Mouse (Mus musculus) left cerebral cortex, postnatal 36 days (tissue): ENCODE data around the gene Rab31. TPM values are rescaled to one million over a fixed set of nuclear protein-coding genes. Genes with fewer than 3 reads are reported as not detected.

Experiments used
- DNase-seq, 2 experiments: peaks; one replicate each; pipeline ENCODE4 v3.0.0; 2021 to 2022; ENCODE audit warnings: low spot score in 2 of 2, mixed read lengths in 1 of 2
- intact Hi-C: fragments of 180-260 bp; cut with DNase I; formaldehyde crosslinking; loops from one replicate; pipeline ENCODE4 v1.15.1; 2025
- total RNA-seq, 2 experiments: library from RNA; stranded (reverse); gene quantifications; 2 replicates each; pipeline ENCODE4 v1.2.3; 2021

The Rab31 gene
- 10 to 100 TPM; 62.7 to 65.7 TPM for total RNA-seq

DNA sequence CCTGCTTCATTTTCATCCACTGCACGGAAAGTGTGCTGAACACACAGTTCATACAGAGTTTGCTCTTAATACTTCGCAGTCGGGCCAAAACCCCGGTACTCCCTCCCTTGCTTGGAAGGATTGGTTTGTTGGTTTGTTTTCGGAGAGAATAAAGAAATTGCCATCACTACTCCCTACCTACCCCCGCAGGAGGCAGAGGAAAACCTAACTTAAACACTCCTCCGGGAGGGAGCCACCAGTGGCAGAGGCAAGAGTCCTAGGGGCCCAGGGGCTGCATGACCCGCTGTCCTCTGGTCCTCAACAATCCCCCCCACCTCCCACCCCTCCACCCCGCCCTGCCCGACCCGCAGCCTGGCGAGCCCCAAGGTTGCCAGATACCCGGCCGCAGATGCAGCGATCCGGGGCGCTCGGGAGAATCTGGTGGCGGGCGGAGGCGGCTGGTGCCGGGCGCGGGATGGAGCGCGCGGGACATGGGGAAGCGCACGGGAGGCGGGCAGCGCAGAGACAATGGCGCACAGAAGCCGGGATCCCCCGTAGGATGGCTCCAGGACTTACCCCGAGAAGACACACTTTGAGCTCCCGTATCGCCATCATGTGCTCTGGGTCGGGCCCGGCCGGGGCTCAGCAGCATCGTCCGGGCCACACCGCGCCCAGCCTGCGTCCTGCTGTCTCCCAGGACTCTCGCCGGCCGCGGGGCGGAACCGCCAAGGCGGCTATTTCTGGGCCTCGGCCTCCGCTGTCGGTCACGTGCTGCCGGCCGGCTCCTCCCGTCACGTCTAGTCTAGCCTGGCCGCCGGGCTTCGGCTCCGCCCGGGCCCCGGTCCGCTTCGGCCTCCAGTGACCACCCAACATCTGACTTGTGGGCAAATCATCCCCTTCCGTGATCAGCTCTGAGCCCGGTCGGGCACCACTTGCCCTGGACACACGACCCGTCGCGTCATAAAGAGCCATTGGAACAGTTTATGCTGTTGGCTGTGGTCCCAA, at the start of gene Rab31:
Gene Rab31, minus strand, starts transcription at position 802 of the 984 bp plus-strand sequence.
- DNase-seq: peak; percentile 84 to 88
- intact Hi-C loops: loop anchor here (5.0 to 10.0 kb wide), 2 partner anchors 65 to 333 kb away; partner anchors contain the start of gene Ndufv2

DNA sequence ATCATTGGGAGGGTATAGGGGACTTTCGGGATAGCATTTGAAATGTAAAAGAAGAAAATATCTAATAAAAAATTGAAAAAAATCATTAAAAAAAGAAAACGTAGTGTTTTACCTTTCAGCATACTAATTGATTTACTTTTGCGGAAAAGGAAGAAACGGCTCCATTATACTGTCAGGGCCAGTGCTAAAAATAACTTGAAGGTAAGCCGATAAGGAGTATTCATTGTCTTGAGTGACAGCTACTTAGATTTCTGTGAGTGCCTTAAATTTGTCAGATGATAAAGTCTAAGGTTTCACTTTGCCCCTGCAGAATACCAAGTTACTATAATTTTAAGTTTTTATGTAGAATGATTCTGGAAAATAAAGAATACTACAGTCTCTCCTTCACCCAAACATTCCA, 47.6 kb upstream of the Rab31 start:
- DNase-seq: no peak
- intact Hi-C loops: no loop called here

DNA sequence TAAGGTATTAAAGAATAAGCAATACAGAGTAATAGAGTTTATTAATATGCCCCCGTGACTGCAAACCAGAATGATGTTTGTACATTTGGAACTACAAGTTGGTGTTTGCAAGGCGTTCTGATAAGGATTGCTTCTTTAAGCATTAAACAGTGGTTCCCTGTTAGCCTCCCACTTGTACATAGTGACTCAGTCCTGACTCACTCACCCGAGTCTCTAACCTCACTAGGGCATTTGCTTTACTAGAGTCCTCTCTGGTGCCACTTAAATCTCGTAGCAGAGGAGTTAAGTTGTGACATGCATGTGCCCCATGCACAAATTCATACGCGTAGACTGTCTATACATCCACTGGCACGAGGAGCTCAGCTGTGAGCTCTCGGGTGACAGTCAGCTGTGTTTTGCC, 41.2 kb upstream of the Rab31 start:
- intact Hi-C loops: no loop called here
- DNase-seq: no peak

DNA sequence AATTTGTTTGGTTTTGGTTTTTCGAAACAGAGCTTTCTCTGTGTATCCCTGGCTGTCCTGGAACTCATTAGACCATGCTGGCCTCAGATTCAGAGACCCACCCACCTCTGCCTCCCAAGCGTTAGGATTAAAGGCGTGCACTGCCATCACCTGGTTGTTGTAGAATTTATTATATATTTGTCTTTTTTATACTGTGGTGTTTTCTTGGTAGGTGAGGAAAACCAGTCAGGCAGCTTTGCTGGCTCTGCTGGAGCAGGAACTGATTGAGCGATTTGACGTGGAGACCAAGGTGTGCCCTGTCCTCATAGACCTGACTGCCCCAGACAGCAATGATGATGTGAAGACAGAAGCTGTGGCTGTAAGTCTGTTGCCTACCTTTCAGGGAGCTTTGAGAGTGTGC, 38.5 kb upstream of the Rab31 start:
- intact Hi-C loops: no loop called here

DNA sequence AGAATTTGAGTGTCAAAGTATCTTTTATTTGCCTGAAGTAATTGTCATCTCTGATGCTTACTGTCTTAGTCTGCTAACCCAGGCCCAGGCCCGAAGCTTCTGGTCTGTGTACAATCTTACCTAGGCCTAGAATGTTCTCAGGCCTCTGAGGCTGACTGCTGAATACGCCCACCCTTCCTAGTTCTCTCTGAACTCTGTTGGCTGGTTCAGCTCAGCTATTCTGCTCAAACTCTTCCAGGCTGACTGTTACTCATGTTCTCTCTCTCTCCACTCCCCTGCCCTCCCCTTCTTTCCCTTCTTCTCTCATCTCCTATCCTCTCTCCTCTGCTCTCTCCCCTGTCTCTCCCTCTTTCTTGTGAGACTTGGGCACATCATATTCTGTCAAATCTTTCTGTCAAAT, 33.9 kb upstream of the Rab31 start:
- no peak for DNase-seq
- intact Hi-C loops: no loop called here

More for the DNA sequence above, 38.5 kb upstream of the Rab31 start:
- no peak for DNase-seq

DNA sequence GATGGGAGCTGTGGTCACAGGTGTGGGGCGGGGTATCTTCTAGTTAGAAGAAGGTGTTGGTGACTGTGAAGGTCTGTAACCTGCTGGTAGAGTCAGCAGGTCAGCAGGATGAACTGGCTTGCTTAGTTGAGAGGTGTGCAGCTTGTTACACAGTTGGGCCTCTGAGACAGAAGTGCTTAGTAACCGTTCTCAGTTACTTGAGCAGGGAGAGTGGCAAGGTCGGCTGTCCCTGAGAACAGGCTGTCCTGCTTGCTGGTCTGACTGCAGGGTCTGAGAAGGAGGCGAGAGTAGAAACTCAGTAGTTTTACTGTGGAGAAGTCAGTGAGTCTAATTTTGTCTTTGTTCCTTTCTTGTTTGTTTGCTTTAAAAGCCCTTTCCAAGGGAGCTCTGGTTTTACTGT, 33.4 kb upstream of the Rab31 start:
- intact Hi-C loops: no loop called here
- DNase-seq: no peak

DNA sequence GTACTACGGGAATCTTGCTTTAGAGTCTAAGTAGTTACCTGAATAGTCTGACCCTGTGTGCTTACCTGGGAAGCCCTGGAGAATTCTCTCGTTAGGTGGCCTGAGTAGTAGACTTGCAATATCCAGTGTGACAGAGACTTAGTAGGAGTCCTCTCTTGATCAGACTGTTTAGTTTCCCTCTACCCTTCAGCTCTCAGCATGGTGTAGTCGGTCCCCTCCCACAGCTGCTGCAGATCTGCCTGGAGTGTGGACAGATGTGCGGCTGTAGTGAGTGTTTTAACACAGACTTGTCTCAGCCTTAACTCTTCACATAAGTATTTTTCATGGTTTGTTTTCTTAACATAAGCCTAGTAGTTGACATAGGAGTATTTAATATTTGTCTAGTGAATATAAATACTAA, 29.5 kb upstream of the Rab31 start:
- intact Hi-C loops: no loop called here
- no peak for DNase-seq

DNA sequence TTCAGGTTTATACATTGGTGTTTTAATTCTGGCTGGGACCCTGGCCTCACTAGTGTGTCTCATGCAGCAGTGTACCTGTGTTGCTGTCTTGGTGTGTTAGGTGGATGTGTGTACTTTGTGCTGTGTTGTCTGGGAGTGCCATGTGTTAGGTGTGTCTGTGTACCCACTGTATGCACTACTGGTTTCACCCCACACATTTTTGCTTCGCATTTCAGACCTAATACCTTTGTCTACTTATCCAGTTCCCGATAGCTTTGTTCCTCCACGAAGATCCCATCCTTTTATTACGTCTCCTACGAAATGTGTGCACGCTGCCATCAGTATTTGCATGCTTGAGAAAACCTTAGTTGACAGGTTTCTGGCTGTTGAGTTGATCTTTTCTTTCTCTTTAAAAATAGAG, 27.9 kb upstream of the Rab31 start:
- no peak for DNase-seq
- intact Hi-C loops: no loop called here

DNA sequence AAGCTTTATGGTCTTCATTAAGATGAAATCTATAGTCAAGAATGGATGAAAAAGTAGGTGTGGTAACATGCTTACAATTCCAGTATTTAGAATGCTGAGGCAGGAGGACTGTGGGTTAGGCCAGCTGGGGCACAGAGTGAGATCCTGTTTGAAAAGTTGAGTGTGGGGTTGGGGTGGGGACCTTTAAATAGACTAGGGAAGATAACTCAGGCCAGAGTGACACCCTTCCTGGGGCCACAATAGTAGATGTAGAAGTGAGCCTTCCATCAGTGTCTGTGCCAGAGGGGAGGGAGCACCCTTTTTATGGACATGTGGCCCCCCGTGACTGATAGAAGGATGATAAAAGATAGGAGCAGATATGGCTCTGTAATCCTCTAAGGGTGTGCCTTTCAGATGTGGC, 26.8 kb upstream of the Rab31 start:
- intact Hi-C loops: no loop called here

DNA sequence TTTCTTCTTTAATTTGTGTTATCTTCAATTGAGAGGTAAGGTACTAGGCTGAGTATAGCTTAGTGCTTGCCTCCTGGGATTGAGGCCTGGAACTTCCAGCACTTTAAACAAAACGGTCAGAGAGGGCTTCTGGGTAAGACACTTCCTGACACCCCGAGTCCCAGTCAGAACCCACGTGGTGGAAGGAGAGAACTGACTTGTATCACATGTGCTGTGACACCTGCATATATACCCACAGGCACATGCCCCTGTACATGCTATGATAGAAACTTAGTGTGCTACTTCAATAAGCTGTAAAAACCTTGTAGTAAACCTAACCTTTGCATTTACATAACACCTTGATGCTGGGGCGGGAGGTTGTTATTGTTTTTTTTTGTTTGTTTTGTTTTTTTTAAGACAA, 25.9 kb upstream of the Rab31 start:
- intact Hi-C loops: no loop called here
- DNase-seq: no peak

More for the DNA sequence above, 26.8 kb upstream of the Rab31 start:
- DNase-seq: no peak

DNA sequence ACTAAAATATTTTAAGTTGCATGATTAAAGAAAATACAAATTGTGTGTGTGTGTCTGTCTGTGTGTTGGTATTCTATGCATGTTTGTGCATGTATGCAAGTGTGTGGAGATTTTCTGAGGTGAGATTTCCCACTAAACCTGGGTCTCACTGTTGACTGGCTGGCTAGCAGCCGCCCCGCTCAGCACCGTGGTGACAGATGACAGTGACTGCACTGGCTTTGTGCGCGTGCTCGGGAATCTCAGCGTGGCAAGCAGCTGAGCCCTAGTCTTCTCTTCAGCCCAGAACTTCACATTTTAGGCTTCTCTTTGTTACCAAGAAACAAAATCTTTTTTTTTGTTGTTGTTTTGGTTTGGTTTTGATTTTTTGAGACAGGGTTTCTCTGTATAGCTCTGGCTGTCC, 23.5 kb upstream of the Rab31 start:
- no peak for DNase-seq
- intact Hi-C loops: no loop called here

DNA sequence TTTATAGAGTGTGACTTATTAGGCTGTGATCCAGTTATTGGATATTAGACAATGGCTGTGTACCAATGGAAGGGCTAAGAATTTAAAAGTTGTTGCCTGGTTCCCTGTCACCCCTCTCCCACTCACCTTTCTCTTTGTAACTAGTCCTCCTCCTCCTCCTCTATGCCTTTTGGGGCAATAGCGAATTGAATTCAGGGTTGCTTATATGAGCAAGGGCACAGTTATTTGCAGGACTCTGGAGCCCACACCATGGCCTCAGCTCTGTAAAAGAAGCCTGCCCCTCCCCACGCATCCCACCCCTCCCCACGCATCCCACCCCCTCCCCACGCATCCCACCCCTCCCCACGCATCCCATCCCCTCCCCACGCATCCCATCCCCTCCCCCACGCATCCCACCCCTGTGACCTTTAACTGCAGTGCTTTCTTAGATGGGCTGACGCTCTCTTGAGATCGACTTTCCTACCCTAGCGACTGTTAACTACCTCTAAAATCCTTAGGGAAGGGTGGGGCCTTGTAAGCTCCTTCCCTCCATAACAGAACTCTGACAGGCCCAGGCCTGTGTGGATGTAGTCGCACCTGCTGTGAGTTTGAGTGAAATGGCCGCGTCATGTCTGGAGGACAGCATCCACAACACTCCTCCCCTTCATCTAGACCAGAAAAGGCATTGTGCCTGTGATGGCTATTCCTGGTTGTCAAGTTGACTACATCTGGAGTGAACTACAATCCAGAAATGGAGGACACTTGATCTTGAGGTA, 21.7 kb upstream of the Rab31 start:
- intact Hi-C loops: no loop called here

DNA sequence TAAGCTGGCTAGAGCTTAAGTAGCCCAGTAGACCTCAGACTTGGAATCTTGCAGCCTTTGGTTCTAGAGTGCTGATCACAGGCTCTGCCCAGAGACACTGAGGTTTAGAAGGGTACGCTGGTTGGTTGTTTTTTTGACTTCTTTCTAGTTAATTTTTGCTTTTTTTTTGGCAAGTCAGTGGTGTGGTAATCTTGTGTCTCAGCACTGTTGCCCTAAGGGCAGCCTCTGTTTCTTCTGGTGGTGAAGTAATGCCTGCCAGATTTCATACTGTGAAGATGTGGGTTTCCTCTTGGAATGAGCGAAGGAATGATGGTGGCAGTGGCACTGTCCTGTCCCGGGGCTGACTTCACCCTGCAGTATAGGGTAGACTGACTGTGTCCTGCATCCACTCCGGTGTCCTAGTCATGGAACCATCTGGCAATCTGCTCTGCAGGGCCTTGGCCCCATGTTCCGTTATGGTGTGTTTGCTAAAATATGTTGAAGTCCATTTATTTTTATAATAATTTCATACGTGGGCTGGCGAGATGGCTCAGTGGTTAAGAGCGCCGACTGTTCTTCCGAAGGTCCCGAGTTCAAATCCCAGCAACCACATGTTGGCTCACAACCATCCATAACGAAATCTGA, 20.9 kb upstream of the Rab31 start:
- DNase-seq: no peak
- intact Hi-C loops: no loop called here

More for the DNA sequence above, 21.7 kb upstream of the Rab31 start:
- DNase-seq: no peak

DNA sequence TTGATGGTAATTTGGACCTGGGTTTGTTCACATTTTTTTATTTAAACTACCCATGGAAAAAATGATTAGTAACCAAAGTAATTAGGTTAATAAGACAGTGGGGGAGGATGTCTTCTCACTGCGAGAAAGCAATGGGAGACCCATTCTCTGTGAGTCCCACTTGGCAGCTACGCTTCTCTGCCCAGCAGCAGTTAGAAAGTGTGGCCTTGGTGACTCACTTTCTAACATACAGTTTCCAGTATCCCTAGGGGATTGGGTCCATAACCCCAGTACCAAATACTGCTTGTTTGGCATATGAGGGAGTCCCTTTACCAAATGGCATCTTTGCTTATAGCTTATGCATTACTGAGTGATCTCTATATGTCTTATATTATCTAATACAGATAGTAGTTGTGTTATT, 18.6 kb upstream of the Rab31 start:
- DNase-seq: no peak
- intact Hi-C loops: no loop called here

DNA sequence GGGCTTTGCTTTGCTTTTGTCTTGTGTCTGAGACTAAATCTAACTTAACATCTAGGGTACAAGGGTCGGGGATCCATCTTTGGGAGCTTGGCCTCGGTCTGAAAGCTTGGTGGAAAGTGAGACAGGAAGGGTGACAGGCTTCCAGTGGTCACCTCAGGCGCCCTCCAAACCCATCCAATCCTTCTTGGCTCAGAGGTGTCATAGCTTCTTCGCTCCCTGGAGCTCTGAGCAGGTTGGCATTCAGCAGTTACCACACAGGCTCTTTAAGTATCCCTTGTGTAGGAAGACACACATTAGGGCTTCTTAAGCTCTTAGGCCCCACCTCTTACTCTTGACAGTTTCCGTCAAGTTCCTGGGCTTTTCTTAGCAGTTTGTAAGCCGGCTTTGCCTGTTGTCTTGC, 17.0 kb upstream of the Rab31 start:
- intact Hi-C loops: no loop called here

DNA sequence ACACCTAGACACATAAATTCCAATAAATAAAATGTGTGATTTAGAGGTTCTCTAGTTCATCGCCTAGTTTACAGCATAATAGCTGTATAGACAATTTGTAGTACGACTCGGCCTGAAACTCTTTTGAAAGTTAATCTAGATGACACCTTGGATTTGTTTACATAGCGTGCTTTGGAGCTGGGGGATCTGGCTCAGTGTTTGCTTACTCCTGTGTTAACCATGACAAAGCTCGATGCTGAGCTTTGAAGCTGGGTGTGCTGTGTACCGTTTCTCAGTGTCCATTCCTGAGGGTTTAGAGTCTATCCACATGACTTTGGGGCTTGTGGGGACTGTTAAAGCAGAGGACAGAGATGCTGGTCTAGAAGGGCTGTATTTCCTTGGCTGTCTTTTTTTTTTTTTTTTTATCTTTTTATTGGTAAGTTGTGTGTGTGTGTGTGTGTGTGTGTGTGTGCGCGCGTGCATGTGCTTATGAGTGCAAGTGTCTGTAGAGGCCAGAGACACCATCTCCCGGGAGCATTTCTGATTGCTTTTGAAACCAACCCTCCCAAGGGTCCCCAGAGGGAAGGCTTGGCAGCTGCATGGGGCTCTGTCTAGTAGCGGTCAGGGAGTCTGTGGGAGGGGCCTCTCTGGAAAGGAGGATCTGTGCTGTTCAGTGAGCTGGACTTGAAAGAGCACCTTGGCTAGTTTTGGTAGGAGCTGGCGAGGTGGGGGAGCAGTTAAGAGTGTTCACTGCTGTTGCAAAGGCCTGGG, 16.2 kb upstream of the Rab31 start:
- DNase-seq: no peak
- intact Hi-C loops: no loop called here

More for the DNA sequence above, 17.0 kb upstream of the Rab31 start:
- DNase-seq: no peak

DNA sequence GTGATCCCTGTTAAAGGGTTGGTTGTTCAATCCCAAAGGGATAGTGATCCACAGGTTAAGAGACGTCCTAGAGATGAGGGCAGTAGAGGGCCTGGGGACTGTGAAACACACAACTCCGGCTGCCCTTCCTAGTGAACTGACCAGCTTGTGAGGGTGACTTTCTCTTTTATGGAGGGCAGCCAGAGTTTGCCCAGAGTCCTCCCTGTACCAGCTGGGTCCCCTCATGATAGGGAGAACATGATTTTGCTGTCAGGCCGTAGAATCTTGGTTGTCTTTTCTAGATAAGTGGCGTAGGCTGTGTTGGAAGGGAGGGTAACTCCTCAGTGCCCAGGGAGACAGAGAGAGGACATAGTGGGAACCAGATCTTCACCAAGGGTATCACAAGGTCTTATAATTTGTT, 14.7 kb upstream of the Rab31 start:
- intact Hi-C loops: no loop called here
- no peak for DNase-seq

DNA sequence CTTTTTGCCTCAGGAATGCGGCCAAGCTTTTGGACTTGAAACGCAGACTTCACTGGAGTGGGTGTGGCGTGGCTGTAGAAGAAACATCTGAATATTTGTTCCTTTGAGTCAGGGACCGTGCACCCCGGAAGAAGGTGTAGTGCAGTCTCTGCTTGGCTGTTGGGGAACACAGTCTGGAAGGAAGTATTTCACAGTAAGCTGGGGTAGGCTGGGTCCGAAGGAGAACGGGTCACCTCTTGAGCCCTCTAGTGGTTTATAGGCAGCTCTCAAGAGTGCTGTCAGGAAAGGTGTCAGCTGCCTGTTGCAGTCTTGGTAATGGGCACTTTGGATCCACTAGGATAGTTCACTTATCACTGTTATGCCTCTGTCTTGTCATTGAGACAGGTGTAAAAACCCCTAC, 13.7 kb upstream of the Rab31 start:
- DNase-seq: no peak
- intact Hi-C loops: no loop called here

DNA sequence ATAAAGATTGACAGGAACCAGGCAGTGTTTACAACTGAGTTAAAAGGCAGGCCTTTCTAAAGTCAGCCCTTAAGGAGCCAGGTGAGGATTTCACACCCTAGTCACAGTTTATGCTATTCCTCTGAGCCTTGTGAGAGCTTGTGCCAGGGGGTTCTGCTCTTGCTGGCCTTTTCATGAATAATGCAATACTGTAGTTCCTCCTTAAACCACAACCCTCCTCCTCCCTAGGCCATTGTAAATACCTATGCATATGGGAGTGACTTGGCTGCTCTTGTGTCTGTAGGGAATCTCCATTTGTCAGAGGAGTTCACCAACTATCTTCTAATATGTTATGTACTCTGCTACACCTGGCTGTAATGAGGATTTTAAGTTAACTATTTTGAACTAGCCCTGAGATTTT, 13.2 kb upstream of the Rab31 start:
- DNase-seq: no peak
- intact Hi-C loops: no loop called here
